Mouse (Mus musculus) liver, embryonic 11.5 days (tissue): ENCODE results near the gene Trpd52l3. TPM values are rescaled to one million over a fixed set of nuclear protein-coding genes. Genes with fewer than 3 reads are reported as not detected.
A peak's percentile ranks its signal among the peaks of the same experiment; 100 is the strongest.

Source experiments
- ATAC-seq: fragments of 200-750 bp; cut with Nextera tagmentation; replicated peaks from 2 replicates; pipeline ENCODE4 v1.8.0; 2017; ENCODE audit warnings: moderate number of reproducible peaks, mild to moderate bottlenecking, moderate TSS enrichment, moderate library complexity; ENCODE audit not compliant: low FRiP score
- DNase-seq: peaks from one replicate; pipeline ENCODE4 v3.0.0-alpha.2; 2017; ENCODE audit warnings: low spot score
- H3K27ac ChIP-seq: fragments of 300-500 bp; sonication (generic); 2 replicates; pipeline ENCODE4 v1.5.1; 2014; ENCODE audit warnings: mild to moderate bottlenecking, low read depth, low read length, control low read depth
- H3K27me3 ChIP-seq: fragments of 300-500 bp; sonication (generic); replicated peaks from 2 replicates; pipeline ENCODE4 v1.6.1; 2014; ENCODE audit warnings: low read length, mixed read lengths; ENCODE audit not compliant: control insufficient read depth, insufficient read depth
- H3K36me3 ChIP-seq: fragments of 300-500 bp; sonication (generic); 2 replicates; pipeline ENCODE4 v1.6.1; 2014; ENCODE audit warnings: mild to moderate bottlenecking, low read length, moderate library complexity, mixed read lengths; ENCODE audit not compliant: control insufficient read depth, insufficient read depth
- H3K4me1 ChIP-seq: fragments of 300-500 bp; sonication (generic); replicated peaks from 2 replicates; pipeline ENCODE4 v1.6.1; 2014; ENCODE audit warnings: low read length, mixed read lengths; ENCODE audit not compliant: control insufficient read depth, insufficient read depth
- H3K4me2 ChIP-seq: fragments of 300-500 bp; sonication (generic); 2 replicates; pipeline ENCODE4 v1.6.1; 2014; ENCODE audit warnings: mild to moderate bottlenecking, control low read depth, moderate library complexity
- H3K4me3 ChIP-seq: fragments of 300-500 bp; sonication (generic); 2 replicates; pipeline ENCODE4 v1.5.1; 2014; ENCODE audit warnings: low read depth, low read length, control low read depth
- H3K9ac ChIP-seq: fragments of 300-500 bp; sonication (generic); 2 replicates; pipeline ENCODE4 v1.6.1; 2014; ENCODE audit warnings: low read depth, low read length, control low read depth
- H3K9me3 ChIP-seq: fragments of 300-500 bp; sonication (generic); 2 replicates; pipeline ENCODE4 v1.6.1; 2016; ENCODE audit warnings: low read length, inconsistent platforms, mixed read lengths; ENCODE audit not compliant: control insufficient read depth
- WGBS: fragments of 180-500 bp; shearing (Covaris S2); extraction: QIAGEN DNeasy Blood & Tissue Kit; methylation state at CpG from one replicate; pipeline ENCODE4 v1.1.7; 2014; 5-methylcytosine and 5-hydroxymethylcytosine counted together
- polyA plus RNA-seq: library from polyadenylated mRNA; unstranded; fragments of >200 nt; fragmentation: Nextera tagmentation; extraction: Ambion mirVana; gene quantifications from 2 replicates; pipeline ENCODE4 v1.2.1, GENCODE M21; 2014

Trpd52l3 gene
- polyA plus RNA-seq, 1 experiment from 2014 or later, result not detected

- Histone ChIP-seq H3K4me3 (no peak overlapping the region), H3K36me3 (no peaks in the 10 kb centered on the region), H3K27ac (no peak overlapping the region), H3K4me2 (no peak overlapping the region), H3K27me3 (no peaks in the 10 kb centered on the region), H3K4me1 (peaks cover 19% of the 10 kb centered on the region), H3K9me3 (no peaks in the 10 kb centered on the region), H3K9ac (no peak overlapping the region)
- DNase-seq, result no peak
- no peak for ATAC-seq
- WGBS, result 63% methylated on average over 3 of the region's 3 CpGs
These were observed 31.8 kb downstream of the Trpd52l3 start for GRCm38 (mm10) chr19:30035361-30035760.

GRCm38 (mm10) chr19:30043691-30044090 is 40.1 kb downstream of the Trpd52l3 start:
- H3K36me3 ChIP-seq, result peaks cover 17% of the 10 kb centered on the region
- DNase-seq (no peak), ATAC-seq (no peak)
- no peaks in the 10 kb centered on the region for H3K27me3 ChIP-seq
- H3K9me3 ChIP-seq, result no peaks in the 10 kb centered on the region
- 93% methylated on average over 2 of the region's 2 CpGs for WGBS
- no peak overlapping the region for H3K4me3 ChIP-seq
- peaks cover 4% of the 10 kb centered on the region; the same call in 1 of the 2 replicates for H3K4me1 ChIP-seq
- no peak overlapping the region for H3K27ac ChIP-seq
- no peak overlapping the region for H3K9ac ChIP-seq
- no peak overlapping the region for H3K4me2 ChIP-seq

GRCm38 (mm10) chr19:30044630-30045029 is 41.0 kb downstream of the Trpd52l3 start:
- WGBS, result 97% methylated on average over 1 of the region's 1 CpGs
- Histone ChIP-seq H3K9me3 (no peaks in the 10 kb centered on the region), H3K36me3 (peaks cover 17% of the 10 kb centered on the region)

GRCm38 (mm10) chr19:30045857-30046256 is 42.3 kb downstream of the Trpd52l3 start:
- 53% methylated on average over 1 of the region's 1 CpGs for WGBS

More at GRCm38 (mm10) chr19:30044630-30045029, 41.0 kb downstream of the Trpd52l3 start:
- Histone ChIP-seq H3K4me2 (no peak overlapping the region), H3K4me1 (peaks cover 13% of the 10 kb centered on the region; the same call in 1 of the 2 replicates), H3K27me3 (no peaks in the 10 kb centered on the region), H3K27ac (no peak overlapping the region), H3K4me3 (no peak overlapping the region), H3K9ac (no peak overlapping the region)
- ATAC-seq, result no peak
- DNase-seq, result no peak

GRCm38 (mm10) chr19:30050584-30050983 is 47.0 kb downstream of the Trpd52l3 start:
- DNase-seq, result no peak
- Histone ChIP-seq H3K36me3 (peaks cover 6% of the 10 kb centered on the region), H3K4me3 (no peak overlapping the region), H3K27ac (peak overlapping the region; percentile 83), H3K9me3 (no peaks in the 10 kb centered on the region), H3K4me2 (peak overlapping the region; percentile 51), H3K9ac (no peak overlapping the region), H3K4me1 (peaks cover 32% of the 10 kb centered on the region), H3K27me3 (no peaks in the 10 kb centered on the region)
- ATAC-seq, result peak; percentile 99
- WGBS, result 57% methylated on average over 2 of the region's 2 CpGs

More at GRCm38 (mm10) chr19:30045857-30046256, 42.3 kb downstream of the Trpd52l3 start:
- Histone ChIP-seq H3K36me3 (peaks cover 17% of the 10 kb centered on the region), H3K4me3 (no peak overlapping the region), H3K27ac (no peak overlapping the region), H3K9ac (no peak overlapping the region), H3K27me3 (no peaks in the 10 kb centered on the region), H3K9me3 (no peaks in the 10 kb centered on the region), H3K4me2 (no peak overlapping the region), H3K4me1 (peaks cover 22% of the 10 kb centered on the region)
- DNase-seq (no peak), ATAC-seq (no peak)

GRCm38 (mm10) chr19:30051479-30051878 is 47.9 kb downstream of the Trpd52l3 start:
- Histone ChIP-seq H3K9ac (no peak overlapping the region), H3K36me3 (peaks cover 6% of the 10 kb centered on the region), H3K4me1 (peaks cover 32% of the 10 kb centered on the region), H3K27me3 (no peaks in the 10 kb centered on the region), H3K4me2 (peak overlapping the region; percentile 51), H3K9me3 (no peaks in the 10 kb centered on the region), H3K4me3 (no peak overlapping the region), H3K27ac (peak overlapping the region; percentile 21; the same call in 1 of the 2 replicates)
- DNase-seq (no peak), ATAC-seq (no peak)
- WGBS, result 62% methylated on average over 3 of the region's 3 CpGs

GRCm38 (mm10) chr19:30054218-30054617 is 50.6 kb downstream of the Trpd52l3 start:
- ATAC-seq (no peak), DNase-seq (no peak)
- H3K4me2 ChIP-seq, result no peak overlapping the region
- peaks cover 23% of the 10 kb centered on the region for H3K4me1 ChIP-seq
- no peak overlapping the region for H3K9ac ChIP-seq
- no peak overlapping the region for H3K4me3 ChIP-seq
- no peak overlapping the region for H3K27ac ChIP-seq
- no peaks in the 10 kb centered on the region for H3K27me3 ChIP-seq
- WGBS, result 96% methylated on average over 2 of the region's 2 CpGs
- no peaks in the 10 kb centered on the region for H3K36me3 ChIP-seq
- H3K9me3 ChIP-seq, result no peaks in the 10 kb centered on the region

Other genes with a start within 250 kb of the Trpd52l3 start
- 4.0 and 5.2 TPM in 2 replicates for gene 9930021J03Rik, start 197.8 kb upstream of the Trpd52l3 start, polyA plus RNA-seq
- 14.9 and 16.2 TPM in 2 replicates for gene Ranbp6, start 190.8 kb upstream of the Trpd52l3 start, polyA plus RNA-seq
- gene Il33, start 78.7 kb upstream of the Trpd52l3 start, polyA plus RNA-seq, result 0.27 and 0.31 TPM in 2 replicates
- gene Uhrf2, start 26.7 kb downstream of the Trpd52l3 start, polyA plus RNA-seq, result 58.6 and 65.9 TPM in 2 replicates
- gene Gldc, start 171.6 kb downstream of the Trpd52l3 start, polyA plus RNA-seq, result 22.2 and 24.7 TPM in 2 replicates
- 0.17 and 0.21 TPM in 2 replicates for gene Mbl2, start 229.2 kb downstream of the Trpd52l3 start, polyA plus RNA-seq